Mouse (Mus musculus) ES-Bruce4 (cell line): ENCODE measurements around the gene Neto2. TPM values are rescaled to one million over a fixed set of nuclear protein-coding genes. Genes with fewer than 3 reads are reported as not detected.

ENCODE experiments used
- H3K27ac ChIP-seq: 2 replicates; pipeline ENCODE4 v1.5.1; 2012; ENCODE audit warnings: low read length, inconsistent platforms; ENCODE audit not compliant: insufficient read depth
- H3K27me3 ChIP-seq: 2 replicates; pipeline ENCODE4 v1.6.1; 2012; ENCODE audit warnings: mild to moderate bottlenecking, low read length, inconsistent platforms; ENCODE audit not compliant: control insufficient read depth, poor library complexity, insufficient read depth, severe bottlenecking
- H3K36me3 ChIP-seq: 2 replicates; pipeline ENCODE4 v1.6.1; 2012; ENCODE audit warnings: inconsistent platforms, mild to moderate bottlenecking, low read length, moderate library complexity; ENCODE audit not compliant: control insufficient read depth, poor library complexity, insufficient read depth, severe bottlenecking
- H3K4me1 ChIP-seq: one replicate; pipeline ENCODE4 v1.8.1; 2011; ENCODE audit warnings: low read length; ENCODE audit not compliant: control insufficient read depth, insufficient read depth
- H3K4me3 ChIP-seq: 2 replicates; pipeline ENCODE4 v1.5.1; 2011; ENCODE audit warnings: low read depth, mild to moderate bottlenecking, low read length
- H3K9ac ChIP-seq: 2 replicates; pipeline ENCODE4 v1.6.1; 2012; ENCODE audit warnings: low read depth, mild to moderate bottlenecking, inconsistent platforms; ENCODE audit not compliant: poor library complexity, severe bottlenecking
- H3K9me3 ChIP-seq: replicated peaks from 2 replicates; pipeline ENCODE4 v1.6.1; 2012; ENCODE audit warnings: mild to moderate bottlenecking, low read length, inconsistent platforms; ENCODE audit not compliant: control insufficient read depth, poor library complexity, insufficient read depth, severe bottlenecking
- CTCF ChIP-seq: IDR thresholded peaks from one replicate; pipeline ENCODE4 v1.8.1; 2011; ENCODE audit warnings: low read depth, low read length
- EP300 ChIP-seq: IDR thresholded peaks from 2 replicates; pipeline ENCODE4 v1.6.1; 2011; ENCODE audit warnings: low read depth, low read length; ENCODE audit not compliant: insufficient read depth
- POLR2A ChIP-seq: IDR thresholded peaks from one replicate; pipeline ENCODE4 v1.8.1; 2011; ENCODE audit warnings: low read length; ENCODE audit not compliant: insufficient read depth
- polyA plus RNA-seq: library from polyadenylated mRNA; stranded (reverse); fragments of >200 nt; gene quantifications from 2 replicates; pipeline ENCODE4 v1.2.4, GENCODE M21; 2011; ENCODE audit warnings: low read depth; ENCODE audit not compliant: missing spikeins, insufficient read depth, insufficient read length

The Neto2 gene
- polyA plus RNA-seq, 1 experiment = 2.6 TPM

- Histone ChIP-seq H3K9ac (no peak overlapping the region), H3K4me3 (no peak overlapping the region), H3K27me3 (no peaks in the 10 kb centered on the region), H3K4me1 (peaks cover 2% of the 10 kb centered on the region), H3K36me3 (no peaks in the 10 kb centered on the region), H3K9me3 (peaks cover 13% of the 10 kb centered on the region), H3K27ac (peak overlapping the region; percentile 62; the same call in 1 of the 2 replicates)
- no peak for TF ChIP-seq CTCF
- no peak for TF ChIP-seq POLR2A
- TF ChIP-seq EP300 = no peak
Measured at GRCm38 (mm10) chr8:85588596-85588995, 112.1 kb downstream of the Neto2 start.

Other genes with a start within 250 kb of the Neto2 start
- 29.1 and 31.1 TPM in 2 replicates for gene Gpt2, start 208.3 kb downstream of the Neto2 start, polyA plus RNA-seq
- gene Dnaja2, start 145.6 kb downstream of the Neto2 start, polyA plus RNA-seq = 221 and 234 TPM in 2 replicates
- gene Itfg1, start 140.0 kb upstream of the Neto2 start, polyA plus RNA-seq = 38.8 and 42.8 TPM in 2 replicates
- 24.7 and 31.7 TPM in 2 replicates for gene Phkb, start 140.0 kb upstream of the Neto2 start, polyA plus RNA-seq